8 mouse cellular contexts compared by ENCODE assay signal in genomic region chr5:25704702-25705566, GRCm38 (mm10). TPM values are rescaled to one million over a fixed set of nuclear protein-coding genes. Genes with fewer than 3 reads are reported as not detected.
DNase-seq lines count a peak whose midpoint lies in the region; ATAC-seq and TF ChIP-seq lines count a peak whose summit lies in the region.

No protein-coding gene starts in this region.

- H3K4me1 ChIP-seq in heart, embryonic 11.5 days (ENCODE audit: control insufficient read depth, insufficient read depth, low read length): peaks cover 8% of the 10 kb centered on the region
- H3K4me1 ChIP-seq in ES-Bruce4 (ENCODE audit: control insufficient read depth, insufficient read depth, low read length): peaks cover 2% of the 10 kb centered on the region
- H3K4me1 ChIP-seq in forebrain, embryonic 11.5 days (replicated peaks; ENCODE audit: control insufficient read depth, insufficient read depth, low read length): 0 out of 2 replicates have a peak, but pooled peaks cover 4% of the 10 kb centered on the region
- peaks cover 16% of the 10 kb centered on the region for H3K4me1 ChIP-seq in liver, embryonic 15.5 days (replicated peaks)

- H3K4me3 ChIP-seq in heart, embryonic 11.5 days (ENCODE audit: low read depth, low read length): peak overlapping the region; percentile 82
- peak overlapping the region; percentile 89 for H3K4me3 ChIP-seq in ES-Bruce4 (ENCODE audit: low read depth, low read length)
- H3K4me3 ChIP-seq in forebrain, embryonic 11.5 days (ENCODE audit: low read depth, low read length): peak overlapping the region; percentile 81
- H3K4me3 ChIP-seq in liver, embryonic 15.5 days (replicated peaks): peak overlapping the region; percentile 69

- WGBS in heart, embryonic 11.5 days (ENCODE audit: insufficient replicate concordance): 21% methylated on average over 19 of the region's 19 CpGs
- WGBS in forebrain, embryonic 11.5 days: 26% methylated on average over 19 of the region's 19 CpGs
- 14% methylated on average over 19 of the region's 19 CpGs for WGBS in liver, embryonic 15.5 days (ENCODE audit: insufficient replicate concordance)

- peak overlapping the region; percentile 85 for H3K27ac ChIP-seq in heart, embryonic 11.5 days (ENCODE audit: low read depth, low read length)
- H3K27ac ChIP-seq in ES-Bruce4 (ENCODE audit: insufficient read depth, low read length): no peak overlapping the region
- H3K27ac ChIP-seq in forebrain, embryonic 11.5 days (ENCODE audit: low read depth, low read length): peak overlapping the region; percentile 60
- H3K27ac ChIP-seq in liver, embryonic 15.5 days (replicated peaks): peak overlapping the region; percentile 63

- no peak for TF ChIP-seq CTCF in ES-Bruce4 (IDR thresholded peaks at IDR 0.05; ENCODE audit: low read depth, low read length)

- no peak for TF ChIP-seq EP300 in ES-Bruce4 (IDR thresholded peaks at IDR 0.05; ENCODE audit: insufficient read depth, low read depth, low read length)

- H3K36me3 ChIP-seq in heart, embryonic 11.5 days (ENCODE audit: control insufficient read depth, insufficient read depth, low read length): 0 out of 2 replicates have a peak, but pooled peaks cover 2% of the 10 kb centered on the region
- H3K36me3 ChIP-seq in ES-Bruce4 (ENCODE audit: control insufficient read depth, insufficient read depth, low read length, poor library complexity, severe bottlenecking): peaks cover 5% of the 10 kb centered on the region
- no peaks in the 10 kb centered on the region; the same call in 1 of the 2 replicates for H3K36me3 ChIP-seq in forebrain, embryonic 11.5 days (ENCODE audit: control insufficient read depth, insufficient read depth, low read length)
- H3K36me3 ChIP-seq in liver, embryonic 15.5 days (replicated peaks): peaks cover 9% of the 10 kb centered on the region; the same call in 1 of the 2 replicates

- peak overlapping the region; percentile 81 for H3K4me2 ChIP-seq in heart, embryonic 11.5 days
- H3K4me2 ChIP-seq in forebrain, embryonic 11.5 days (ENCODE audit: low read depth, low read length, severe bottlenecking): peak overlapping the region; percentile 68
- H3K4me2 ChIP-seq in liver, embryonic 15.5 days: peak overlapping the region; percentile 76

- TF ChIP-seq POLR2A in ES-Bruce4 (IDR thresholded peaks at IDR 0.05; ENCODE audit: insufficient read depth, low read length): no peak

- H3K9me3 ChIP-seq in heart, embryonic 11.5 days (replicated peaks; ENCODE audit: control insufficient read depth, low read length): no peaks in the 10 kb centered on the region
- H3K9me3 ChIP-seq in ES-Bruce4 (replicated peaks; ENCODE audit: control insufficient read depth, insufficient read depth, low read length, poor library complexity, severe bottlenecking): peaks cover 4% of the 10 kb centered on the region; the same call in 1 of the 2 replicates
- H3K9me3 ChIP-seq in forebrain, embryonic 11.5 days (ENCODE audit: control insufficient read depth, low read length): no peaks in the 10 kb centered on the region
- no peaks in the 10 kb centered on the region for H3K9me3 ChIP-seq in liver, embryonic 15.5 days (replicated peaks)

- H3K9ac ChIP-seq in heart, embryonic 11.5 days (ENCODE audit: low read depth, low read length): peak overlapping the region; percentile 83
- H3K9ac ChIP-seq in ES-Bruce4 (ENCODE audit: low read depth, poor library complexity, severe bottlenecking): peak overlapping the region; percentile 71
- peak overlapping the region; percentile 90 for H3K9ac ChIP-seq in forebrain, embryonic 11.5 days (ENCODE audit: low read length)
- peak overlapping the region; percentile 71 for H3K9ac ChIP-seq in liver, embryonic 15.5 days

- ATAC-seq in heart, embryonic 11.5 days (replicated peaks; ENCODE audit: insufficient number of reproducible peaks, low FRiP score, low TSS enrichment): no peak
- peak; percentile 25 for ATAC-seq in forebrain, embryonic 11.5 days (replicated peaks; ENCODE audit: low FRiP score)
- ATAC-seq in liver, embryonic 15.5 days (ENCODE audit: insufficient read depth): peak; percentile 40
- no peak for ATAC-seq in megakaryocyte progenitor cell, adult 5-6 weeks (replicated peaks; ENCODE audit: poor library complexity)

- no peaks in the 10 kb centered on the region for H3K27me3 ChIP-seq in heart, embryonic 11.5 days (ENCODE audit: control insufficient read depth, insufficient read depth, low read length)
- H3K27me3 ChIP-seq in ES-Bruce4 (ENCODE audit: control insufficient read depth, insufficient read depth, low read length, poor library complexity, severe bottlenecking): no peaks in the 10 kb centered on the region
- H3K27me3 ChIP-seq in forebrain, embryonic 11.5 days (ENCODE audit: control insufficient read depth, insufficient read depth, low read length): no peaks in the 10 kb centered on the region
- no peaks in the 10 kb centered on the region for H3K27me3 ChIP-seq in liver, embryonic 15.5 days

- DNase-seq in heart, postnatal 25 days (ENCODE audit: low spot score): no peak
- DNase-seq in forebrain, embryonic 11.5 days (ENCODE audit: low spot score): no peak
- no peak for DNase-seq in frontal cortex, adult 2 months (ENCODE audit: extremely low spot score in 1 of 2, low spot score in 1 of 2)
- no peak for DNase-seq in ovary, adult 18-20 months (ENCODE audit: low spot score)

- intact Hi-C loops in heart, postnatal 25 days (cut with DNase I): loop anchor here (5.0 to 10.0 kb wide), 2 partner anchors 173 to 270 kb away; no protein-coding TSS in a partner anchor

RNA-seq across cellular contexts. Expression of gene Xrcc2, which starts 0.7 kb away (rescaled TPM):
- 10.0 and 11.1 TPM in 2 replicates for polyA plus RNA-seq in heart, embryonic 11.5 days (2014; fragmentation: Nextera tagmentation; extraction: Ambion mirVana)
- 1 to 10 TPM; 4.9 to 5.5 TPM for total RNA-seq in heart, postnatal 25 days (2021)
- polyA plus RNA-seq in ES-Bruce4 (2011; ENCODE audit: insufficient read depth, insufficient read length, low read depth, missing spikeins): 19.0 and 22.1 TPM in 2 replicates
- 14.9 and 19.8 TPM in 2 replicates for polyA plus RNA-seq in forebrain, embryonic 11.5 days (2014; fragmentation: Nextera tagmentation; extraction: Ambion mirVana)
- 3.3 and 3.8 TPM in 2 replicates for polyA plus RNA-seq in liver, embryonic 15.5 days (2015; fragmentation: Nextera tagmentation; extraction: Ambion mirVana)
- total RNA-seq in megakaryocyte progenitor cell, adult 5-6 weeks (2015): 9.8 and 13.1 TPM in 2 replicates
- 14.9 and 15.8 TPM in 2 replicates for total RNA-seq in megakaryocyte progenitor cell, adult 5-6 weeks (2017)
- polyA plus RNA-seq in frontal cortex, adult 2 months (2012; rRNA removed): 5.3 and 5.4 TPM in 2 replicates

RNA-seq across cellular contexts. Expression of gene Actr3b, which starts 54.9 kb away (rescaled TPM):
- 37.4 and 42.5 TPM in 2 replicates for polyA plus RNA-seq in heart, embryonic 11.5 days (2014; fragmentation: Nextera tagmentation; extraction: Ambion mirVana)
- 10 to 100 TPM; 35.2 to 40.9 TPM for total RNA-seq in heart, postnatal 25 days (2021)
- polyA plus RNA-seq in ES-Bruce4 (2011; ENCODE audit: insufficient read depth, insufficient read length, low read depth, missing spikeins): 10.6 and 10.8 TPM in 2 replicates
- 16.1 and 17.4 TPM in 2 replicates for polyA plus RNA-seq in forebrain, embryonic 11.5 days (2014; fragmentation: Nextera tagmentation; extraction: Ambion mirVana)
- 0.41 and 0.60 TPM in 2 replicates for polyA plus RNA-seq in liver, embryonic 15.5 days (2015; fragmentation: Nextera tagmentation; extraction: Ambion mirVana)
- 0.78 TPM in 1 of 2 replicates, not detected in the other for total RNA-seq in megakaryocyte progenitor cell, adult 5-6 weeks (2015)
- 0.14 and 0.54 TPM in 2 replicates for total RNA-seq in megakaryocyte progenitor cell, adult 5-6 weeks (2017)
- polyA plus RNA-seq in frontal cortex, adult 2 months (2012; rRNA removed): 97.1 and 101 TPM in 2 replicates

Comparison
In these comparisons a context has a peak if more than half of its experiments do, and no peak if none do; other contexts are left out.
1. ATAC-seq: peak in forebrain, embryonic 11.5 days (single experiment) and liver, embryonic 15.5 days (single experiment); none in heart, embryonic 11.5 days (single experiment) and megakaryocyte progenitor cell, adult 5-6 weeks (single experiment).
2. Peak in every context shown above with its lines, with median percentiles within 50 percentile points of each other: H3K4me2 ChIP-seq, H3K4me3 ChIP-seq and H3K9ac ChIP-seq.